Mouse (Mus musculus) myocyte (in vitro differentiated cells): ENCODE results near the gene Itgb2.

Experiments
- CEBPB ChIP-seq: IDR thresholded peaks from 2 replicates; pipeline ENCODE4 v1.6.1; 2011; ENCODE audit warnings: mild to moderate bottlenecking, moderate library complexity; ENCODE audit not compliant: poor library complexity, insufficient read depth, severe bottlenecking
- MAX ChIP-seq: IDR thresholded peaks from one replicate; pipeline ENCODE4 v1.6.1; 2011; ENCODE audit warnings: low read depth, mild to moderate bottlenecking, control low read depth
- POLR2A ChIP-seq: IDR thresholded peaks from one replicate; pipeline ENCODE4 v1.6.1; 2011; ENCODE audit warnings: low read depth, mild to moderate bottlenecking, control low read depth, moderate library complexity; ENCODE audit not compliant: insufficient read length
- POLR2AphosphoS2 ChIP-seq: IDR thresholded peaks from one replicate; pipeline ENCODE4 v1.6.1; 2011; ENCODE audit warnings: low read depth, control low read depth; ENCODE audit not compliant: insufficient read length
- USF1 ChIP-seq: IDR thresholded peaks from one replicate; pipeline ENCODE4 v1.6.1; 2011; ENCODE audit warnings: low read depth, mild to moderate bottlenecking, control low read depth, moderate library complexity

DNA sequence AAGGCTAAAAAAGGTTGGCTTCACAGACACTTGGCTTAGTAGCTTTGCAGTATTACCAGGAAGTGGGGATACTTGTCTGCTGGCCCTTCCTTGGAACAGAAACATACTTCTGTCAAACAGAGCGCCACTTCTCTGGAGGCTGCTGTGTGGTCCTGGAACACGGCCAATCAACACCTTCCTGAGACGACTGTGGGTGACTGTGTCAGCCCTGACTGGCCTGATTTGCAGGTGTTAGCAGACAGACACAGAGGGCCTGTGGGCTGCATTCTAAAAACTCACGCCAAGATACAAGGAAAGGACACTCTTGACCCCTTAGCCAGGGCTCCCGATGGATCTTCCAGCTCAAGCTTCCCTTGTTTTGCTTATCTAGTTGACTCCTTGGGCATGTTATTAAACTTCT is 74.9 kb downstream of the Itgb2 start:
- TF ChIP-seq USF1 (no peak), POLR2AphosphoS2 (no peak), POLR2A (no peak), CEBPB (no peak), MAX (no peak)
